Mouse (Mus musculus): ENCODE results near the gene Vgf.

DNA sequence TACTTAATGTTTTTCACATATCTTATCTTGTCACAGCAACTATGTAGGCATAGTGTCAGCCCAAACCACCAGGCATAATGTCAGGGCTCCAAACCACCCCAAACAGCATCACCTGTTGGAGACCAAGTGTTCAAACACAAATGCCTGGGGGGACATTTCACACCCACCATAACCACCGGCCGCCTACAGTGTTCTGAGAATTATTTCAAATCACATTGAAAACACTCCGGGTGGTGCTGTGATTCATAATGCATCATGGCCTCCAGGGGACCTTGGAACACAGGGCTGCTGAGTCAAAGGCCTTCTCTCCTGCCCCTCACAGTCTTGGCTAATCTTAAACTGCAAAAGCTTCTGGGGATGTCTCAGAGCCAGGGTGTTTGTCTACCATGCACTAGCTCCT, 10.3 kb upstream of the Vgf start:
- TF ChIP-seq CTCF (IDR thresholded peaks at IDR 0.05; ENCODE audit: low read depth, low read length), result no peak
- no peak for TF ChIP-seq POLR2A (IDR thresholded peaks at IDR 0.05; ENCODE audit: borderline replicate concordance, low read depth, low read length)
